Mouse (Mus musculus) stomach, postnatal 0 days (tissue): Measurements from ENCODE around the gene Rnf213.

Experiments used
- CTCF ChIP-seq: IDR thresholded peaks from 2 replicates; pipeline ENCODE4 v1.5.1; 2016; ENCODE audit warnings: antibody characterized with exemption, low read depth, mild to moderate bottlenecking, moderate library complexity
- EP300 ChIP-seq: optimal IDR thresholded peaks from 2 replicates; pipeline ENCODE3; 2016; ENCODE audit warnings: antibody characterized with exemption

GRCm38 (mm10) chr11:119386306-119386705 is 6.6 kb upstream of the Rnf213 start:
- no peak for TF ChIP-seq CTCF
- TF ChIP-seq EP300 = no peak
